Mouse (Mus musculus) CH12.LX (cell line): ENCODE results near the gene Nav1. TPM values are rescaled to one million over a fixed set of nuclear protein-coding genes. Genes with fewer than 3 reads are reported as not detected.

Experiments
- DNase-seq: peaks from one replicate; pipeline ENCODE4 v3.0.0-alpha.2; 2013; ENCODE audit errors: extremely low read depth
- H3K27ac ChIP-seq: 2 replicates; pipeline ENCODE4 v1.5.1; 2012; ENCODE audit warnings: low read depth, mild to moderate bottlenecking, control low read depth, moderate library complexity; ENCODE audit not compliant: insufficient read depth
- H3K27me3 ChIP-seq: replicated peaks from 2 replicates; pipeline ENCODE3; 2012; ENCODE audit warnings: inconsistent platforms
- H3K36me3 ChIP-seq, 2 experiments: replicated peaks in 1 of 2; 2 replicates each; pipeline versions ENCODE3 to v1.6.1; 2012; ENCODE audit warnings: inconsistent platforms in 1 of 2, low read length in 1 of 2, mild to moderate bottlenecking in 1 of 2, mixed read lengths in 1 of 2, moderate library complexity in 1 of 2; ENCODE audit not compliant: control insufficient read depth in 1 of 2, insufficient read depth in 1 of 2
- H3K4me1 ChIP-seq, 2 experiments: 2 replicates each; pipeline ENCODE4 v1.6.1; 2012; ENCODE audit warnings: inconsistent platforms in 1 of 2, moderate library complexity in 1 of 2; ENCODE audit not compliant: insufficient read depth in 2 of 2, control insufficient read depth in 1 of 2
- H3K4me2 ChIP-seq: 2 replicates; pipeline ENCODE4 v1.6.1; 2012; ENCODE audit warnings: low read depth, mild to moderate bottlenecking, control low read depth; ENCODE audit not compliant: poor library complexity, insufficient read depth, severe bottlenecking
- H3K4me3 ChIP-seq, 3 experiments: fragments of 150-350 bp in 1 of 3; sonication (generic) in 1 of 3; replicated peaks in 1 of 3; 2 replicates each; pipeline versions ENCODE3 to v1.5.1; 2011 to 2012; ENCODE audit warnings: low read depth in 2 of 3, low read length in 2 of 3, mild to moderate bottlenecking in 2 of 3, moderate library complexity in 2 of 3, control low read depth in 1 of 3, improper control_type of control experiment in 1 of 3, inconsistent platforms in 1 of 3, mixed read lengths in 1 of 3; ENCODE audit not compliant: poor library complexity in 1 of 3
- H3K79me2 ChIP-seq: replicated peaks from 2 replicates; pipeline ENCODE4 v1.6.1; 2012; ENCODE audit warnings: mild to moderate bottlenecking, moderate library complexity; ENCODE audit not compliant: control insufficient read depth, poor library complexity, insufficient read depth, severe bottlenecking; ENCODE audit errors: extremely low read depth
- H3K9ac ChIP-seq: 2 replicates; pipeline ENCODE4 v1.6.1; 2012; ENCODE audit warnings: low read depth, mild to moderate bottlenecking, control low read depth, moderate library complexity; ENCODE audit not compliant: insufficient read depth
- H3K9me3 ChIP-seq: replicated peaks from 2 replicates; pipeline ENCODE3; 2012; ENCODE audit warnings: low read length, inconsistent platforms, mixed read lengths
- BHLHE40 ChIP-seq: IDR thresholded peaks from 2 replicates; pipeline ENCODE4 v1.6.1; 2011; ENCODE audit warnings: mild to moderate bottlenecking, low read depth, low read length, improper control_type of control experiment
- CHD2 ChIP-seq: IDR thresholded peaks from 2 replicates; pipeline ENCODE4 v1.6.1; 2011; ENCODE audit warnings: low read length, improper control_type of control experiment
- CTCF ChIP-seq, 2 experiments: IDR thresholded peaks in 1 of 2; conservative IDR thresholded peaks in 1 of 2; 2 replicates each; pipeline ENCODE4 v1.5.1; 2011 to 2012; ENCODE audit warnings: low read depth in 2 of 2, low read length in 2 of 2, improper control_type of control experiment in 1 of 2, inconsistent platforms in 1 of 2, mild to moderate bottlenecking in 1 of 2, moderate library complexity in 1 of 2
- E2F4 ChIP-seq: IDR thresholded peaks from 2 replicates; pipeline ENCODE4 v1.6.1; 2011; ENCODE audit warnings: low read depth, low read length, improper control_type of control experiment; ENCODE audit not compliant: insufficient replicate concordance
- ELF1 ChIP-seq: IDR thresholded peaks from 2 replicates; pipeline ENCODE4 v1.6.1; 2014; ENCODE audit warnings: low read depth, mild to moderate bottlenecking, inconsistent platforms, low read length, improper control_type of control experiment
- EP300 ChIP-seq: IDR thresholded peaks from 2 replicates; pipeline ENCODE4 v1.6.1; 2011; ENCODE audit warnings: low read length, improper control_type of control experiment
- ETS1 ChIP-seq: conservative IDR thresholded peaks from 2 replicates; pipeline ENCODE4 v1.6.1; 2012; ENCODE audit warnings: low read depth, mild to moderate bottlenecking, inconsistent platforms, low read length, improper control_type of control experiment, moderate library complexity
- GABPA ChIP-seq: IDR thresholded peaks from 2 replicates; pipeline ENCODE4 v1.6.1; 2012; ENCODE audit warnings: low read depth, low read length, improper control_type of control experiment, inconsistent platforms; ENCODE audit not compliant: insufficient replicate concordance
- HCFC1 ChIP-seq: IDR thresholded peaks from 2 replicates; pipeline ENCODE4 v1.6.1; 2012; ENCODE audit warnings: low read depth, mild to moderate bottlenecking, inconsistent platforms, low read length, improper control_type of control experiment
- JUN ChIP-seq: IDR thresholded peaks from 2 replicates; pipeline ENCODE4 v1.6.1; 2011; ENCODE audit warnings: low read depth, mild to moderate bottlenecking, low read length, improper control_type of control experiment, moderate library complexity; ENCODE audit not compliant: insufficient read depth
- JUND ChIP-seq: conservative IDR thresholded peaks from 2 replicates; pipeline ENCODE4 v1.6.1; 2011; ENCODE audit warnings: low read depth, low read length, improper control_type of control experiment
- MAFK ChIP-seq: IDR thresholded peaks from 2 replicates; pipeline ENCODE4 v1.6.1; 2011; ENCODE audit warnings: low read length, improper control_type of control experiment; ENCODE audit not compliant: insufficient replicate concordance
- MXI1 ChIP-seq: IDR thresholded peaks from 2 replicates; pipeline ENCODE4 v1.6.1; 2011; ENCODE audit warnings: mild to moderate bottlenecking, low read depth, low read length, improper control_type of control experiment
- MYC ChIP-seq: IDR thresholded peaks from 2 replicates; pipeline ENCODE4 v1.6.1; 2011; ENCODE audit warnings: low read depth, mild to moderate bottlenecking, improper control_type of control experiment, low read length
- NELFE ChIP-seq: IDR thresholded peaks from 2 replicates; pipeline ENCODE4 v1.6.1; 2011; ENCODE audit warnings: low read depth, low read length, improper control_type of control experiment
- PAX5 ChIP-seq: IDR thresholded peaks from 2 replicates; pipeline ENCODE4 v1.6.1; 2012; ENCODE audit warnings: low read length, inconsistent platforms, mixed read lengths
- POLR2AphosphoS2 ChIP-seq: IDR thresholded peaks from 2 replicates; pipeline ENCODE4 v1.6.1; 2011; ENCODE audit warnings: low read depth, low read length, improper control_type of control experiment
- RAD21 ChIP-seq: IDR thresholded peaks from 2 replicates; pipeline ENCODE4 v1.6.1; 2011; ENCODE audit warnings: low read depth, mild to moderate bottlenecking, low read length, improper control_type of control experiment, moderate library complexity
- RCOR1 ChIP-seq: conservative IDR thresholded peaks from 2 replicates; pipeline ENCODE4 v1.6.1; 2012; ENCODE audit warnings: low read depth, mild to moderate bottlenecking, inconsistent platforms, low read length, improper control_type of control experiment
- TBP ChIP-seq: conservative IDR thresholded peaks from 2 replicates; pipeline ENCODE4 v1.6.1; 2011; ENCODE audit warnings: low read depth, low read length, improper control_type of control experiment
- UBTF ChIP-seq: IDR thresholded peaks from 2 replicates; pipeline ENCODE4 v1.6.1; 2012; ENCODE audit warnings: low read depth, mild to moderate bottlenecking, inconsistent platforms, low read length, improper control_type of control experiment, moderate library complexity
- USF2 ChIP-seq: conservative IDR thresholded peaks from 2 replicates; pipeline ENCODE4 v1.6.1; 2011; ENCODE audit warnings: low read depth, low read length, improper control_type of control experiment
- ZNF384 ChIP-seq: IDR thresholded peaks from 2 replicates; pipeline ENCODE4 v1.6.1; 2012; ENCODE audit warnings: low read depth, low read length, improper control_type of control experiment, inconsistent platforms
- dilution Hi-C: fragments of 300-500 bp; cut with MboI; formaldehyde crosslinking; loops from 2 replicates; pipeline ENCODE4 v1.14.3; 2020; ENCODE audit warnings: low sequenced_read_pairs; ENCODE audit not compliant: extremely low pct_unique_long_range_greater_than_20kb, extremely low pct_ligation_motif_present
- in situ Hi-C: fragments of 300-500 bp; cut with MboI; formaldehyde crosslinking; loops from 3 replicates; pipeline ENCODE4 v1.14.3; 2019; ENCODE audit warnings: low sequenced_read_pairs, low pct_ligation_motif_present, low pct_unique_long_range_greater_than_20kb, mixed read lengths
- polyA plus RNA-seq: library from polyadenylated mRNA; unstranded; fragments of >175 nt; gene quantifications from 2 replicates; pipeline ENCODE4 v1.2.1, GENCODE M21; 2012; ENCODE audit warnings: low read depth; ENCODE audit not compliant: insufficient read length
- total RNA-seq, 2 experiments: library from RNA; depleted of rRNA; stranded (reverse); fragments of 300-350 nt in 1 of 2; fragments of >200 nt in 1 of 2; gene quantifications; 2 replicates each; pipeline ENCODE4 v1.2.3; 2012 to 2014

Nav1 gene
- total and polyA plus RNA-seq, 3 experiments = 0.21 to 0.56 TPM; not detected in 1

DNA sequence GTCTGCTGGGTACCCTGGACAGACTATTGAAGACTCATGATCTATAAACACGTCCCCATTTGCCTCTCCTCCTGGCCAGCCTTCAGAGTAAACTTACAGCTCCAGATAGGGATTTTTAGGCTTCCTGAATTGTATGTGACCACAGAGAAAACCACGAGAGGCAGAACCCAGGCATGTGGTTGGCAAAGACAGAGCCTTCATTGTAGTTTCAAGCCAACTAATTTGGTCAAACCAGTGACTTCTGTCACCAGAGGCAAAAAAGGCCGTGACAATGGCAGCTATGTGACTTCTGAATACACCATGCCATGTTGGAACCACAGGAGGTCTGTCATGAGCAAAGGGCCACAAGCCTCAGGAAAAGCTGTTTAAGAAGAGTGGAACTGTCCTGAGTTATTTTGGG lies 18.6 kb upstream of the Nav1 start:
- Histone ChIP-seq H3K9me3 (no peaks in the 10 kb centered on the region), H3K79me2 (no peaks in the 10 kb centered on the region), H3K4me1 (no peaks in the 10 kb centered on the region), H3K4me2 (no peak overlapping the region), H3K27ac (no peak overlapping the region), H3K27me3 (peaks cover 40% of the 10 kb centered on the region), H3K4me3 (no peak overlapping the region), H3K36me3 (no peaks in the 10 kb centered on the region), H3K9ac (no peak overlapping the region)
- no peak for DNase-seq
- dilution Hi-C loops (no loop called here), in situ Hi-C loops (no loop called here)
- TF ChIP-seq GABPA (no peak), UBTF (no peak), USF2 (no peak), EP300 (no peak), ETS1 (no peak), CHD2 (no peak), ELF1 (no peak), E2F4 (no peak), BHLHE40 (no peak), CTCF (conservative IDR thresholded peaks at IDR 0.05 in 1 of 2, IDR thresholded peaks at IDR 0.05 in 1 of 2; ENCODE audit: low read depth in 2 of 2, low read length in 2 of 2) (no peak), JUN (no peak), POLR2AphosphoS2 (no peak), JUND (no peak)

DNA sequence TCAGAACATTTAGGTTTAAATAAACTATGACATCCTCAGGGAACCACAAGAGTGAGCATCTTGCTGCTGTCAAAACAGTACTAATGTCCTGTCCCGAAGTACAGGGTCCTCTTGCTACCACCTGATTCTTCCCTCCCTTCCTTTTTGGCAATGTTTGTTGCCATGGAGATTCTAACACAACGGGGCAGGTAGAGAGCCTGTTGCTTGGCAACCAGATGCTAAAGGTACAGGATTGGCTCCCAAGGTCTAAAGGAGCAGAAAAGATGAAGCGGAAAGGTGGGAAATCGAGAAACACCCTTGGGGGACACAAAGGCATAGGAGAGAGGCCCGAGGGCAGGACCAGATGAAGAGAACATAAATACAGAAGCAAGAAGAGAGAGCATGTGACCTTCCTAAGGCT lies 17.6 kb upstream of the Nav1 start:
- Histone ChIP-seq H3K4me2 (no peak overlapping the region), H3K4me1 (peaks cover 0 to 7% of the 10 kb centered on the region in 2 experiments; a peak in 2 of 4 replicates), H3K9ac (no peak overlapping the region), H3K4me3 (no peak overlapping the region), H3K27me3 (peaks cover 40% of the 10 kb centered on the region), H3K27ac (no peak overlapping the region), H3K79me2 (no peaks in the 10 kb centered on the region), H3K36me3 (no peaks in the 10 kb centered on the region), H3K9me3 (no peaks in the 10 kb centered on the region)
- DNase-seq = no peak
- dilution Hi-C loops (no loop called here), in situ Hi-C loops (no loop called here)
- TF ChIP-seq RCOR1 (no peak), HCFC1 (no peak), NELFE (no peak), ZNF384 (no peak), POLR2AphosphoS2 (no peak), UBTF (no peak), CTCF (conservative IDR thresholded peaks at IDR 0.05 in 1 of 2, IDR thresholded peaks at IDR 0.05 in 1 of 2; ENCODE audit: low read depth in 2 of 2, low read length in 2 of 2) (no peak), TBP (no peak), MAFK (no peak), PAX5 (no peak), MYC (no peak), MXI1 (no peak), RAD21 (no peak)
